Mouse (Mus musculus) CD4-positive helper T cell, adult 2 months (primary cell): Measurements from ENCODE around the gene Gm10972.
"Not testable (repeated sequence)": the region's sequence is repeated elsewhere in the genome, so short reads cannot be mapped to it uniquely, and the experiment has no call there.

Experiments
- DNase-seq: peaks from one replicate; pipeline ENCODE4 v3.0.0-alpha.2; 2012; ENCODE audit warnings: low read depth, missing footprints, low spot score

Gene Gm10972

DNA sequence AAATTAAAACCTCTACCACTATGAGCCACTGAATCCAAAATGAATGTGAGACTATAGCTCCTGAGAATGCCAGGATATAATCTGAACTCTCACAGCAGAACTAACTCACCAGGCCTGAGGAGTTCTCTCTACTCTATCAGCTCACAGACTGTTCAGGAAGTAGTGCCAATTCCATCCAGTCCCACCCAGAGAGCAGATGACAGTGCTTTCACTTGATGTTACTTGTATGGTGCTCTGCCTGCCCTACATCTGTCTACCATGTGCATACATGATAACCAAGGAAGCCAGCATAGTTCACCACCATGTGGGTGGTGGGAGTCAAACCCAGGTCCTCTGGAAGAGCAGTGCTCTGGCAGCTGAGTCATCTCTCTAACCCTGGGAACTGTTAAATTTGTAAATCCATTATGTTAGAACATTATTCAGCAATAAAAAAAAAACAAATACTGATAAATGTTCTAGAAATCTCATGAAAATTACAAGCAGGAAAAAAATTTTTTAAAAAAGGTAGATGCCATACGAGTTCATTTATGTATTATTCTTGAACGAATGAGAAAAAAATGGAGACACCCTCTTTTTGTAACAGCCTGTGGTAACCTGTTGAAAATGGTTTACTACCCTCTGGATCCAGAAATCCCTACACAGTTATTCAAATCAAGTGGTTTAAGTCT, at the start of gene Gm10972:
Gm10972 (plus strand) TSS at position 618 of the 668 bp plus-strand sequence.
- DNase-seq: not testable (repeated sequence)

DNA sequence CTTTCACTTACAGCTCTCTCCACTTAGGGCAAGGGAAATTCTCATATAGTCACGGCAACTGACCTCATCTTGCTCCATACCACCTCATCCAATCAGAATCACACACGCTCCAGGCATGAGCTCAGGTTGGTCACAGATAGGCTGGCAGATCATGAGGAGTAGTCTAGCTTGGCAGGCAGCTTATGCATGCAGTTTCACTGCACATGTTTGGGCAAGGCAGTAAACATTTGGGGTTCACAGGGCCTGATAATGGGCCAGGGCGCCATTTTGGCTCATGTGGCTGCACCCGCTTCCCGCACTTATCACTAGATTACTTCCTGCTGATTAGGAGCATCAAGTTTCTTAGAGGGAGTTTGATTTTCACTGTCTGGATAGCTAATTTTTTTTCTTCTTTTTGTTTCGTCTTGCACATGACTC, 47.0 kb upstream of the Gm10972 start:
- peak; percentile 15 for DNase-seq

DNA sequence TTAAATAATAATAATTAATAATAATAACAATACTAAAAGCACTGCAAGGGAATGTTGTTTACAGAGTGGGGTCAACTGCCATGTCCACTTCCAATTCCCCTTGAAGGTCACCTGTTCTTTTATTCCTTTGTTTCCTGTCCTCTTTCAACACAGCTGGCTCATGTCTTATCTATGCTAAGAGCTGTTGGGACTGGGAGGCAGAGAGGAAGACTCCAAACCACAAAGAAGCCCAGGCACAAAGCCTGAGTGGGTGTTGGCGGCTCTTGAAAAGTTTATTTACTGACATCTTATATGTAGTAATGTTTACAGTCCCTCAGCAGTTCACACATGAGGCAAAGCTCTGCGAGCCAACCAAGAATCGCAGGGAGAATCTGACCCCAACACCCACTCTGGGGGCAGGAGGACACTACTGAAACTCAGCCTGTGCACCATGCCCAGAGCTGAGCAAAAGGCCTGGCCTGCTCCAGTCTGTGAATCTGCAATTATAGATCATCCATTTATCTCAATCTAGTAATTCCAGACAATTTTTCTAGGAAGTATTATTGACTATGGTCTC, 45.6 kb upstream of the Gm10972 start:
- DNase-seq: no peak

GRCm38 (mm10) chr3:94601959-94602358, 41.0 kb upstream of the Gm10972 start:
- peak; percentile 51 for DNase-seq

GRCm38 (mm10) chr3:94609621-94610020, 33.3 kb upstream of the Gm10972 start:
- no peak for DNase-seq

GRCm38 (mm10) chr3:94610581-94610980, 32.3 kb upstream of the Gm10972 start:
- DNase-seq: no peak

- DNase-seq: no peak
Measured at GRCm38 (mm10) chr3:94611343-94611742, 31.6 kb upstream of the Gm10972 start.

DNA sequence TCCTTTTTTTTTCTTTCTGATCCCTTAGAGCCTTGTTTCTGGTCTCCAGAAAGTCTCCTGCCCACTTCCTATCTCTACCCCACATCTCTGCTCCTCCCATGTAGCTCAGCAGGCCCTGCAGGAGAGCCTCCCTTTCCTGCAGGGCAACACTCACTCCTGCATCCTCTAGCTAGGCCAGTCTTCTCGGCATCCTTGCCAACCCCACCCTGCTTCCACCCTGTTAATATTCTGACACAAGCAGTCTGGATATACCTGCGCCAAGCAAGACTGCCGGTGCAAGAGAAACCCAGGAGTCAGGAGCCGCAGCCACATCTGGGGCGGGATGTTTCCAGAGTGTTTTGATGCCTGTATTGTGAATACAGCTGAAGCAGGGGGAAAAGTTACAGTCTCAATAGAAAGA, 31.1 kb upstream of the Gm10972 start:
- DNase-seq: no peak

DNA sequence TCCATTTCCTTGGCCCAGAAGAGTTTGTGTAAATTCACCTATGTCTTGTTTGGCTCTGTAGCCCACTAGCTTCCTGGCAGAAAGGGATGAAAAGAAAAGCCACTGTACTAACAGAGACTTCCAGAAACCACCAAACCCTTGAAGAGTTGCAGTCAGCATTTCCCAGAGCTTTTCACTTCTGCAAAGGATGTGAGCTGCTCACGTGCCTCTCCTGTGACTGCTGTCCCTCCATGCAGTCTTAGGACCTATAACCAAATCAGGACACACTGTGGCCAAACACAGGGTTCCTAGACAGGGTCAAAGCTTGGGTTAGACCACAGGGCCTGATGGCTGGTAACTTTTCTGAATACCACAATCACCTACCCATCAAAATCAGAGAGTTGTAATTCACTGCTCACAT, 30.6 kb upstream of the Gm10972 start:
- DNase-seq: no peak

GRCm38 (mm10) chr3:94613258-94613878, 29.5 kb upstream of the Gm10972 start:
- no peak for DNase-seq

- DNase-seq: peak; percentile 58
Measured at GRCm38 (mm10) chr3:94616717-94617116, 26.2 kb upstream of the Gm10972 start.

DNA sequence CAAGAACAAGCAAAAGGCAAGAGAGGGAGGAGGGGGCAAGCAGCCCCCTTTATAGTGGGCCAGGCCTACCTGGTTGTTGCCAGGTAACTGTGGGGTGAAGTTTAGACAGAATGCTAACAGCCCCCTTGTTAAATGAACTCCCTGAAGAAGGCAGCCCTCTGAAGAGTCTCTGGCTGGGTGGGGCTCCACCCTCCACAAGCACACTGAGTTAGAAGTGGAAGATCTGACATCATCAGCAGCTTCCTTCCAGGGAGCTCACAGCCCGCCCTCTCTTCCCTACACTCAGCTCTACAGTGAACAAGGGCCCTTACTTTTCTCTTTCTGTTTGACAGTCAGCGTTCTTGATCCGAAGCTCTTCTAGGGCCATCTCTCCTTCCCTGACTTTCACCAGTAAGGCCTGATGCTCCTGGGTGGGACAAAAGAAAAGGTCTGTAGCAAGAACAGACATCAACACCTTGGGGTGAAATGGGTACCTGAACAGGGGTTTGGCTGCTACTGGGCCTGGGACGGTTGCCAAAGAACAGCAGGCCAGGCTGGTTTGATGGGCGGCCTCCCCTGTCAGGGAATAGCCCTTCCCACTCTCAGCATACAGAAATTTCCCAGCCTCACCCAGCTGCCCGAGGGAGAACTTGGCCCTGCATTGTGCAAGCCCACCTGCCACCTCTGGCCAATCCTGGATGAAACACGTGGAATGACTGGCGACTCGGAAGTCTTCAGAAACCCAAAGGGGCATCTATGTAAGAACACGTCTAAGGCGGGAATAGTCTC, 21.0 kb upstream of the Gm10972 start:
- no peak for DNase-seq

- no peak for DNase-seq
Measured at GRCm38 (mm10) chr3:94622550-94622949, 20.4 kb upstream of the Gm10972 start.

DNA sequence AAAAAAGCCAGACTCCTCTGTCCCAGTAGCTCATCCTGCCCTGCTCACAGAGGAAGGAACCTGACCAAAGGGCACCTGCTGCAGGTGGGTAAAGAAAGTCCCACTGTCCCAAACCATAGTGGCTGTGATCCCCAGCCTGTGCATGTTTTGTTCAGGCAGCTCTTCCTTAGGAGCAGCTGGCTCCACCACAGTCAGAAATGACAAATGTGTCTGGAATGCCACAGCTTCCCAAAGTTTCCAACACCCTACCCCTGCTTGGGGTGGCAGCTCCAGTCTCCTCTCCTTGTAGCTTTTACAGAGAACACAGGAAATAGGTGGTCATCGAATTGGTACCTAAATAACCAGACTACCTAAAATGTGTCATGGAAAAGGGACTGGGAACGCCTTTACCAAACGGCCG, 18.6 kb upstream of the Gm10972 start:
- no peak for DNase-seq

- no peak for DNase-seq
Measured at GRCm38 (mm10) chr3:94628712-94629111, 14.2 kb upstream of the Gm10972 start.

- no peak for DNase-seq
Measured at GRCm38 (mm10) chr3:94629876-94630275, 13.0 kb upstream of the Gm10972 start.

GRCm38 (mm10) chr3:94648755-94649590, 6.1 kb downstream of the Gm10972 start:
- no peak for DNase-seq

- DNase-seq: no peak
Measured at GRCm38 (mm10) chr3:94650409-94650808, 7.5 kb downstream of the Gm10972 start.

DNA sequence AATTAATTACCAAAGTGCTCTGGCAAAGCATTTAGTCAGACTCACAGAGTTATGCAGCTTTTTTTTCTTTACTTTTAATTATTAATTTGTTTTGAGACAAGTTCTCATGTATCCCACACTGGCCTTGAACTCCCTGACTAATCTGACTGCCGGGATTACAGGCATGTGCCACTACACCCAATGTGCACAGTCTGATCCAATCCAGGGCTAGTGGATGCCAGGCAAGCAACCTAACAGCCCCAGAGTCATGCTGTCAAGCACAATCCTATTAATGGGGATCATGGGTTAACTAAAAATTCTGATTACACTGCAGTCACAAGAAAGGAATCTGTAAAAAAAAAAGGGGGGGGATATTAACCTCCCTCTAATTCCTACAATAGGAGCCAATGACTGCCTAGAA, 11.1 kb downstream of the Gm10972 start:
- DNase-seq: not testable (repeated sequence)

GRCm38 (mm10) chr3:94657852-94658739, 15.2 kb downstream of the Gm10972 start:
- peak; percentile 10 for DNase-seq
